Mouse (Mus musculus) liver, adult 2 months (tissue): Measurements from ENCODE around the gene Ppp1r12a. TPM values are rescaled to one million over a fixed set of nuclear protein-coding genes. Genes with fewer than 3 reads are reported as not detected.

ENCODE experiments used
- DNase-seq: peaks from one replicate; pipeline ENCODE4 v3.0.0-alpha.2; 2011; ENCODE audit warnings: low read depth, low spot score; ENCODE audit errors: extremely low read depth
- H3K27ac ChIP-seq: fragments of 200-500 bp; replicated peaks from 2 replicates; pipeline ENCODE4 v1.5.1; 2012; ENCODE audit warnings: low read depth, mild to moderate bottlenecking, control low read depth, inconsistent platforms, low read length; ENCODE audit not compliant: insufficient read depth
- H3K27me3 ChIP-seq: fragments of 200-500 bp; 2 replicates; pipeline ENCODE4 v1.6.1; 2012; ENCODE audit warnings: mild to moderate bottlenecking, moderate library complexity, low read length, inconsistent platforms; ENCODE audit not compliant: control insufficient read depth, insufficient read depth
- H3K36me3 ChIP-seq: fragments of 200-500 bp; 2 replicates; pipeline ENCODE4 v1.6.1; 2012; ENCODE audit warnings: low read length, inconsistent platforms; ENCODE audit not compliant: control insufficient read depth, insufficient read depth
- H3K4me1 ChIP-seq: fragments of 200-500 bp; 2 replicates; pipeline ENCODE4 v1.6.1; 2011; ENCODE audit warnings: low read length; ENCODE audit not compliant: control insufficient read depth, insufficient read depth
- H3K4me3 ChIP-seq: fragments of 200-500 bp; 2 replicates; pipeline ENCODE4 v1.5.1; 2011; ENCODE audit warnings: low read depth, mild to moderate bottlenecking, control low read depth, low read length, moderate library complexity; ENCODE audit not compliant: insufficient read depth
- H3K79me2 ChIP-seq: fragments of 200-500 bp; 2 replicates; pipeline ENCODE4 v1.6.1; 2012; ENCODE audit warnings: inconsistent platforms, mild to moderate bottlenecking, low read length, moderate library complexity; ENCODE audit not compliant: control insufficient read depth, insufficient read depth
- H3K9ac ChIP-seq: fragments of 200-500 bp; 2 replicates; pipeline ENCODE4 v1.6.1; 2012; ENCODE audit warnings: low read depth, mild to moderate bottlenecking, control low read depth, inconsistent platforms, low read length
- CTCF ChIP-seq: fragments of 200-500 bp; IDR thresholded peaks from 2 replicates; pipeline ENCODE4 v1.5.1; 2011; ENCODE audit warnings: low read depth, low read length, control low read depth
- POLR2A ChIP-seq: fragments of 200-500 bp; IDR thresholded peaks from 2 replicates; pipeline ENCODE4 v1.6.1; 2011; ENCODE audit warnings: low read length, control low read depth; ENCODE audit not compliant: insufficient read depth; ENCODE audit errors: extremely low read depth
- WGBS: fragments of 180-500 bp; shearing (Covaris S2); methylation state at CpG from one replicate; pipeline ENCODE4 v1.1.7; 2018; 5-methylcytosine and 5-hydroxymethylcytosine counted together
- polyA plus RNA-seq: library from polyadenylated mRNA; depleted of rRNA; stranded (reverse); fragments of >200 nt; gene quantifications from 2 replicates; pipeline ENCODE4 v1.2.3, GENCODE M21; 2012
- total RNA-seq: library from RNA; depleted of rRNA; stranded (reverse); fragments of >200 nt; gene quantifications from 2 replicates; pipeline ENCODE4 v1.2.3, GENCODE M21; 2014

Gene Ppp1r12a
- total and polyA plus RNA-seq, 2 experiments: 5.5 to 38.5 TPM

GRCm38 (mm10) chr10:108287438-108287801 is 125.4 kb downstream of the Ppp1r12a start:
- Histone ChIP-seq H3K4me1 (no peaks in the 10 kb centered on the region), H3K27me3 (no peaks in the 10 kb centered on the region), H3K79me2 (no peaks in the 10 kb centered on the region), H3K27ac (no peak overlapping the region), H3K4me3 (no peak overlapping the region), H3K9ac (no peak overlapping the region), H3K36me3 (no peaks in the 10 kb centered on the region)
- no peak for DNase-seq
- TF ChIP-seq POLR2A: no peak
- TF ChIP-seq CTCF: no peak
- 75% methylated on average over 4 of the region's 4 CpGs for WGBS

- Histone ChIP-seq H3K79me2 (no peaks in the 10 kb centered on the region), H3K27me3 (no peaks in the 10 kb centered on the region), H3K27ac (no peak overlapping the region), H3K4me1 (no peaks in the 10 kb centered on the region), H3K4me3 (no peak overlapping the region), H3K36me3 (no peaks in the 10 kb centered on the region), H3K9ac (no peak overlapping the region)
- no peak for TF ChIP-seq POLR2A
- no peak for TF ChIP-seq CTCF
- WGBS: 94% methylated on average over 13 of the region's 13 CpGs
- no peak for DNase-seq
Observed at GRCm38 (mm10) chr10:108290046-108290445, 128.1 kb downstream of the Ppp1r12a start.

- Histone ChIP-seq H3K4me3 (no peak overlapping the region), H3K79me2 (no peaks in the 10 kb centered on the region), H3K27ac (no peak overlapping the region), H3K27me3 (no peaks in the 10 kb centered on the region), H3K9ac (no peak overlapping the region), H3K36me3 (no peaks in the 10 kb centered on the region), H3K4me1 (no peaks in the 10 kb centered on the region)
- TF ChIP-seq POLR2A: no peak
- TF ChIP-seq CTCF: no peak
- 88% methylated on average over 12 of the region's 12 CpGs for WGBS
- DNase-seq: no peak
Observed at GRCm38 (mm10) chr10:108291688-108292471, 129.9 kb downstream of the Ppp1r12a start.

- Histone ChIP-seq H3K79me2 (no peaks in the 10 kb centered on the region), H3K27me3 (no peaks in the 10 kb centered on the region), H3K36me3 (no peaks in the 10 kb centered on the region), H3K9ac (no peak overlapping the region), H3K4me1 (no peaks in the 10 kb centered on the region), H3K27ac (no peak overlapping the region), H3K4me3 (no peak overlapping the region)
- TF ChIP-seq CTCF (no peak), POLR2A (no peak)
- 78% methylated on average over 4 of the region's 4 CpGs for WGBS
- no peak for DNase-seq
Observed at GRCm38 (mm10) chr10:108292651-108293050, 130.7 kb downstream of the Ppp1r12a start.

GRCm38 (mm10) chr10:108293620-108294195 is 131.7 kb downstream of the Ppp1r12a start:
- no peak for TF ChIP-seq POLR2A
- TF ChIP-seq CTCF: no peak
- no peaks in the 10 kb centered on the region for H3K36me3 ChIP-seq
- DNase-seq: no peak
- H3K9ac ChIP-seq: no peak overlapping the region
- H3K79me2 ChIP-seq: no peaks in the 10 kb centered on the region
- H3K27me3 ChIP-seq: no peaks in the 10 kb centered on the region
- H3K4me1 ChIP-seq: no peaks in the 10 kb centered on the region
- H3K4me3 ChIP-seq: no peak overlapping the region
- H3K27ac ChIP-seq: no peak overlapping the region
- 90% methylated on average over 16 of the region's 16 CpGs for WGBS

GRCm38 (mm10) chr10:108294766-108295165 is 132.8 kb downstream of the Ppp1r12a start:
- Histone ChIP-seq H3K4me1 (no peaks in the 10 kb centered on the region), H3K9ac (no peak overlapping the region)
- WGBS: 88% methylated on average over 7 of the region's 7 CpGs

More at GRCm38 (mm10) chr10:108294766-108295165, 132.8 kb downstream of the Ppp1r12a start:
- TF ChIP-seq POLR2A (no peak), CTCF (no peak)
- Histone ChIP-seq H3K27me3 (no peaks in the 10 kb centered on the region), H3K36me3 (no peaks in the 10 kb centered on the region), H3K4me3 (no peak overlapping the region), H3K27ac (no peak overlapping the region), H3K79me2 (no peaks in the 10 kb centered on the region)
- no peak for DNase-seq
